Mouse (Mus musculus) heart, postnatal 36 days (tissue): Measurements from ENCODE around the gene Aggf1. TPM values are rescaled to one million over a fixed set of nuclear protein-coding genes. Genes with fewer than 3 reads are reported as not detected.

Experiments used
- total RNA-seq, 2 experiments: library from RNA; stranded (reverse); gene quantifications; 2 replicates each; pipeline ENCODE4 v1.2.3; 2021

Aggf1 gene
- total RNA-seq, 2 experiments from 2014 or later: 20.6 to 22.1 TPM

Other genes with a start within 250 kb of the Aggf1 start
- gene Pde8b, start 125.0 kb downstream of the Aggf1 start, total RNA-seq: 1 to 10 TPM; 3.6 to 3.7 TPM
- 10 to 100 TPM; 14.3 to 17.2 TPM for gene Zbed3, start 51.7 kb downstream of the Aggf1 start, total RNA-seq
- gene Crhbp, start 69.6 kb upstream of the Aggf1 start, total RNA-seq: not detected
- gene S100z, start 103.4 kb upstream of the Aggf1 start, total RNA-seq: not detected
- gene F2rl1, start 149.9 kb upstream of the Aggf1 start, total RNA-seq: under 1 TPM; 0.49 to 0.61 TPM
- gene F2r, start 243.1 kb upstream of the Aggf1 start, total RNA-seq: 10 to 100 TPM; 20.0 to 25.3 TPM